ENCODE assay signal across 8 mouse cellular contexts in genomic region chr2:33546879-33547278, GRCm38 (mm10).
DNase-seq lines count a peak whose midpoint lies in the region; ATAC-seq lines count a peak whose summit lies in the region.

No protein-coding gene starts in this region.

- no peaks in the 10 kb centered on the region for H3K36me3 ChIP-seq in hindbrain, embryonic 14.5 days (replicated peaks; ENCODE audit: control insufficient read depth, insufficient read depth)
- H3K36me3 ChIP-seq in limb, embryonic 13.5 days = no peaks in the 10 kb centered on the region

- peak overlapping the region; percentile 81 for H3K27ac ChIP-seq in hindbrain, embryonic 14.5 days
- H3K27ac ChIP-seq in limb, embryonic 13.5 days = peak overlapping the region; percentile 85

- intact Hi-C loops in gastrocnemius, postnatal 14 days (cut with DNase I; ENCODE audit: low total_unique reads) = no loop called here

- ATAC-seq in hindbrain, embryonic 14.5 days (ENCODE audit: low FRiP score) = peak; percentile 77
- ATAC-seq in limb, embryonic 13.5 days (ENCODE audit: low FRiP score, low read depth) = peak; percentile 78

- WGBS in hindbrain, embryonic 14.5 days = 13% methylated on average over 6 of the region's 6 CpGs
- WGBS in limb, embryonic 13.5 days = 13% methylated on average over 6 of the region's 6 CpGs

- H3K4me2 ChIP-seq in hindbrain, embryonic 14.5 days (replicated peaks) = peak overlapping the region; percentile 27; the same call in 1 of the 2 replicates
- H3K4me2 ChIP-seq in limb, embryonic 13.5 days (replicated peaks) = peak overlapping the region; percentile 41

- H3K4me1 ChIP-seq in hindbrain, embryonic 14.5 days (replicated peaks; ENCODE audit: control insufficient read depth, insufficient read depth, low read length) = peaks cover 26% of the 10 kb centered on the region
- H3K4me1 ChIP-seq in limb, embryonic 13.5 days = peaks cover 45% of the 10 kb centered on the region

- DNase-seq in gastrocnemius, postnatal 14 days = peak; percentile 64
- DNase-seq in gastrocnemius, postnatal 25 days = no peak
- peak; percentile 65 for DNase-seq in MN1 (ENCODE audit: low spot score)
- peak; percentile 94 to 97 for DNase-seq in cerebellum, postnatal 36 days
- DNase-seq in hindbrain, embryonic 14.5 days (ENCODE audit: low spot score) = peak; percentile 91
- DNase-seq in retina, postnatal 1 day = peak; percentile 80
- no peak for DNase-seq in T-cell, adult 2 months (ENCODE audit: low spot score)

- no peak overlapping the region for H3K4me3 ChIP-seq in hindbrain, embryonic 14.5 days (replicated peaks; ENCODE audit: low read length)
- no peak overlapping the region for H3K4me3 ChIP-seq in limb, embryonic 13.5 days

- H3K9me3 ChIP-seq in hindbrain, embryonic 14.5 days (ENCODE audit: control insufficient read depth, low read length) = no peaks in the 10 kb centered on the region
- no peaks in the 10 kb centered on the region for H3K9me3 ChIP-seq in limb, embryonic 13.5 days

- H3K27me3 ChIP-seq in hindbrain, embryonic 14.5 days (ENCODE audit: control insufficient read depth, insufficient read depth, low read length) = no peaks in the 10 kb centered on the region
- peaks cover 39% of the 10 kb centered on the region for H3K27me3 ChIP-seq in limb, embryonic 13.5 days

- H3K9ac ChIP-seq in hindbrain, embryonic 14.5 days = peak overlapping the region; percentile 7; the same call in 1 of the 2 replicates
- peak overlapping the region; percentile 39; the same call in 1 of the 2 replicates for H3K9ac ChIP-seq in limb, embryonic 13.5 days

Comparison
In these comparisons a context has a peak if more than half of its experiments do, and no peak if none do; other contexts are left out.
1. DNase-seq: peak in gastrocnemius, postnatal 14 days (single experiment), MN1 (single experiment), cerebellum, postnatal 36 days (2 of 2), hindbrain, embryonic 14.5 days (single experiment) and retina, postnatal 1 day (single experiment); none in gastrocnemius, postnatal 25 days (single experiment) and T-cell, adult 2 months (single experiment).